Mouse (Mus musculus) stomach, embryonic 14.5 days (tissue): ENCODE data around the gene Akirin2. TPM values are rescaled to one million over a fixed set of nuclear protein-coding genes. Genes with fewer than 3 reads are reported as not detected.

ENCODE experiments used
- ATAC-seq: fragments of 200-750 bp; cut with Nextera tagmentation; 2 replicates; pipeline ENCODE4 v1.8.0; 2017; ENCODE audit warnings: low read depth, moderate TSS enrichment; ENCODE audit not compliant: insufficient number of reproducible peaks, insufficient read depth, low FRiP score
- H3K27ac ChIP-seq: fragments of 300-500 bp; sonication (generic); 2 replicates; pipeline ENCODE4 v1.5.1; 2014; ENCODE audit warnings: mild to moderate bottlenecking, low read length, moderate library complexity, mixed read lengths
- H3K27me3 ChIP-seq: fragments of 300-500 bp; sonication (generic); 2 replicates; pipeline ENCODE4 v1.6.1; 2014; ENCODE audit warnings: low read length, control low read depth, mixed read lengths; ENCODE audit not compliant: control insufficient read depth, insufficient read depth
- H3K36me3 ChIP-seq: fragments of 300-500 bp; sonication (generic); 2 replicates; pipeline ENCODE4 v1.6.1; 2014; ENCODE audit warnings: mild to moderate bottlenecking, control low read depth, low read length, moderate library complexity, mixed read lengths; ENCODE audit not compliant: control insufficient read depth, insufficient read depth
- H3K4me1 ChIP-seq: fragments of 300-500 bp; sonication (generic); 2 replicates; pipeline ENCODE4 v1.6.1; 2014; ENCODE audit warnings: low read length, control low read depth, mixed read lengths; ENCODE audit not compliant: control insufficient read depth, insufficient read depth
- H3K4me2 ChIP-seq: fragments of 300-500 bp; sonication (generic); replicated peaks from 2 replicates; pipeline ENCODE4 v1.6.1; 2014; ENCODE audit warnings: low read depth, low read length, control low read depth
- H3K4me3 ChIP-seq: fragments of 300-500 bp; sonication (generic); 2 replicates; pipeline ENCODE4 v1.5.1; 2014; ENCODE audit warnings: low read depth, low read length, control low read depth
- H3K9ac ChIP-seq: fragments of 300-500 bp; sonication (generic); replicated peaks from 2 replicates; pipeline ENCODE4 v1.6.1; 2014; ENCODE audit warnings: low read depth, mild to moderate bottlenecking, control low read depth, low read length, moderate library complexity, mixed read lengths
- H3K9me3 ChIP-seq: fragments of 300-500 bp; sonication (generic); 2 replicates; pipeline ENCODE4 v1.6.1; 2016; ENCODE audit warnings: low read depth, low read length, control low read depth; ENCODE audit not compliant: control insufficient read depth
- WGBS: fragments of 180-500 bp; shearing (Covaris S2); extraction: QIAGEN DNeasy Blood & Tissue Kit; methylation state at CpG from one replicate; pipeline ENCODE4 v1.1.7; 2014; 5-methylcytosine and 5-hydroxymethylcytosine counted together
- polyA plus RNA-seq: library from polyadenylated mRNA; unstranded; fragments of >200 nt; fragmentation: Nextera tagmentation; extraction: Ambion mirVana; gene quantifications from 2 replicates; pipeline ENCODE4 v1.2.1, GENCODE M21; 2014

Gene Akirin2
- 42.8 and 44.9 TPM in 2 replicates for polyA plus RNA-seq

- Histone ChIP-seq H3K4me3 (peak within 1 kb of the TSS; percentile 99), H3K36me3 (no peaks in the 10 kb centered on the region), H3K4me1 (peaks cover 11% of the 10 kb centered on the region; the same call in 1 of the 2 replicates), H3K9me3 (no peaks in the 10 kb centered on the region), H3K27ac (peak within 1 kb of the TSS; percentile 97), H3K9ac (peak within 1 kb of the TSS; percentile 97), H3K27me3 (no peaks in the 10 kb centered on the region), H3K4me2 (peak within 1 kb of the TSS; percentile 54)
- WGBS, result 0% methylated on average over 49 of the region's 53 CpGs
- peak; percentile 65 for ATAC-seq
These were observed at the start of gene Akirin2 for GRCm38 (mm10) chr4:34550748-34551097. Gene Akirin2 (plus strand): TSS chr4:34550937.

GRCm38 (mm10) chr4:34510305-34510704, 40.4 kb upstream of the Akirin2 start:
- no peak overlapping the region for H3K4me3 ChIP-seq
- no peaks in the 10 kb centered on the region for H3K36me3 ChIP-seq
- WGBS, result 89% methylated on average over 3 of the region's 3 CpGs
- H3K27ac ChIP-seq, result no peak overlapping the region
- H3K9me3 ChIP-seq, result peaks cover 6% of the 10 kb centered on the region; the same call in 1 of the 2 replicates
- H3K4me1 ChIP-seq, result no peaks in the 10 kb centered on the region
- no peak for ATAC-seq
- no peak overlapping the region for H3K4me2 ChIP-seq
- no peaks in the 10 kb centered on the region for H3K27me3 ChIP-seq
- H3K9ac ChIP-seq, result no peak overlapping the region

GRCm38 (mm10) chr4:34522846-34523245, 27.9 kb upstream of the Akirin2 start:
- Histone ChIP-seq H3K9me3 (no peaks in the 10 kb centered on the region), H3K27me3 (no peaks in the 10 kb centered on the region), H3K9ac (no peak overlapping the region), H3K4me2 (no peak overlapping the region), H3K4me1 (no peaks in the 10 kb centered on the region), H3K4me3 (no peak overlapping the region), H3K27ac (no peak overlapping the region), H3K36me3 (no peaks in the 10 kb centered on the region)
- no peak for ATAC-seq
- 69% methylated on average over 3 of the region's 3 CpGs for WGBS

- Histone ChIP-seq H3K36me3 (no peaks in the 10 kb centered on the region), H3K4me2 (no peak overlapping the region), H3K27me3 (no peaks in the 10 kb centered on the region), H3K9ac (no peak overlapping the region), H3K27ac (no peak overlapping the region), H3K9me3 (no peaks in the 10 kb centered on the region), H3K4me3 (no peak overlapping the region), H3K4me1 (no peaks in the 10 kb centered on the region)
- no peak for ATAC-seq
- 88% methylated on average over 4 of the region's 4 CpGs for WGBS
These were observed 27.2 kb upstream of the Akirin2 start for GRCm38 (mm10) chr4:34523586-34523985.

- H3K27ac ChIP-seq, result no peak overlapping the region
- no peak for ATAC-seq
- no peak overlapping the region for H3K4me3 ChIP-seq
- H3K4me1 ChIP-seq, result no peaks in the 10 kb centered on the region
- no peak overlapping the region for H3K4me2 ChIP-seq
- WGBS, result 84% methylated on average over 3 of the region's 3 CpGs
- no peaks in the 10 kb centered on the region for H3K36me3 ChIP-seq
- no peak overlapping the region for H3K9ac ChIP-seq
- H3K27me3 ChIP-seq, result no peaks in the 10 kb centered on the region
- H3K9me3 ChIP-seq, result no peaks in the 10 kb centered on the region
These were observed 24.0 kb upstream of the Akirin2 start for GRCm38 (mm10) chr4:34526771-34527170.

- Histone ChIP-seq H3K36me3 (no peaks in the 10 kb centered on the region), H3K4me2 (no peak overlapping the region), H3K4me3 (no peak overlapping the region), H3K27me3 (no peaks in the 10 kb centered on the region), H3K27ac (no peak overlapping the region), H3K9ac (no peak overlapping the region), H3K4me1 (no peaks in the 10 kb centered on the region), H3K9me3 (no peaks in the 10 kb centered on the region)
- no peak for ATAC-seq
- 87% methylated on average over 1 of the region's 1 CpGs for WGBS
These were observed 22.2 kb upstream of the Akirin2 start for GRCm38 (mm10) chr4:34528430-34529100.

GRCm38 (mm10) chr4:34529379-34529778, 21.4 kb upstream of the Akirin2 start:
- no peaks in the 10 kb centered on the region for H3K4me1 ChIP-seq
- no peaks in the 10 kb centered on the region for H3K9me3 ChIP-seq
- no peaks in the 10 kb centered on the region for H3K36me3 ChIP-seq
- H3K27ac ChIP-seq, result no peak overlapping the region
- no peak overlapping the region for H3K4me2 ChIP-seq
- no peak overlapping the region for H3K4me3 ChIP-seq
- 73% methylated on average over 4 of the region's 4 CpGs for WGBS
- no peaks in the 10 kb centered on the region for H3K27me3 ChIP-seq
- no peak overlapping the region for H3K9ac ChIP-seq
- no peak for ATAC-seq

GRCm38 (mm10) chr4:34529941-34530340, 20.8 kb upstream of the Akirin2 start:
- no peak overlapping the region for H3K4me3 ChIP-seq
- H3K9me3 ChIP-seq, result no peaks in the 10 kb centered on the region
- H3K9ac ChIP-seq, result no peak overlapping the region
- no peak overlapping the region for H3K4me2 ChIP-seq
- no peak overlapping the region for H3K27ac ChIP-seq
- WGBS, result 86% methylated on average over 6 of the region's 6 CpGs
- H3K27me3 ChIP-seq, result no peaks in the 10 kb centered on the region
- no peak for ATAC-seq
- H3K36me3 ChIP-seq, result no peaks in the 10 kb centered on the region
- H3K4me1 ChIP-seq, result no peaks in the 10 kb centered on the region
